Mouse (Mus musculus) ovary, postnatal 14 days (tissue): Measurements from ENCODE around the gene Cwc27.

ENCODE experiments used
- DNase-seq: peaks from one replicate; pipeline ENCODE4 v3.0.0; 2022; ENCODE audit warnings: low spot score

The Cwc27 gene

GRCm38 (mm10) chr13:104816635-104817571, at the start of gene Cwc27:
Gene Cwc27, minus strand, starts transcription at chr13:104817142.
- DNase-seq = peak; percentile 77

- DNase-seq = no peak
Measured at GRCm38 (mm10) chr13:104866726-104867125, 49.8 kb upstream of the Cwc27 start.

GRCm38 (mm10) chr13:104863127-104863979, 46.4 kb upstream of the Cwc27 start, which contains the start of gene Shisal2b:
Gene Shisal2b, minus strand, starts transcription at chr13:104863893.
- DNase-seq = peak; percentile 5

- no peak for DNase-seq
Measured at GRCm38 (mm10) chr13:104853645-104854044, 36.7 kb upstream of the Cwc27 start.

GRCm38 (mm10) chr13:104843295-104844089, 26.6 kb upstream of the Cwc27 start:
- no peak for DNase-seq

- no peak for DNase-seq
Measured at GRCm38 (mm10) chr13:104841937-104842336, 25.0 kb upstream of the Cwc27 start.

- DNase-seq = no peak
Measured at GRCm38 (mm10) chr13:104837628-104838027, 20.7 kb upstream of the Cwc27 start.

- DNase-seq = no peak
Measured at GRCm38 (mm10) chr13:104832811-104833210, 15.9 kb upstream of the Cwc27 start.

- DNase-seq = no peak
Measured at GRCm38 (mm10) chr13:104825470-104825869, 8.5 kb upstream of the Cwc27 start.

GRCm38 (mm10) chr13:104822411-104822838, 5.5 kb upstream of the Cwc27 start:
- DNase-seq = no peak

- no peak for DNase-seq
Measured at GRCm38 (mm10) chr13:104821908-104822307, 5.0 kb upstream of the Cwc27 start.

- DNase-seq = no peak
Measured at GRCm38 (mm10) chr13:104821192-104821591, 4.2 kb upstream of the Cwc27 start.

GRCm38 (mm10) chr13:104817696-104818095, 754 bp upstream of the Cwc27 start:
- no peak for DNase-seq

- peak; percentile 3 for DNase-seq
Measured at GRCm38 (mm10) chr13:104816270-104816634, 690 bp downstream of the Cwc27 start.

GRCm38 (mm10) chr13:104805681-104806080, 11.3 kb downstream of the Cwc27 start:
- DNase-seq = peak; percentile 8

- no peak for DNase-seq
Measured at GRCm38 (mm10) chr13:104799566-104800182, 17.3 kb downstream of the Cwc27 start.

GRCm38 (mm10) chr13:104799067-104799466, 17.9 kb downstream of the Cwc27 start:
- DNase-seq = no peak

GRCm38 (mm10) chr13:104794421-104794820, 22.5 kb downstream of the Cwc27 start:
- DNase-seq = no peak

GRCm38 (mm10) chr13:104792184-104792583, 24.8 kb downstream of the Cwc27 start, which contains the start of gene Srek1ip1:
Gene Srek1ip1, plus strand, starts transcription at chr13:104792484.
- no peak for DNase-seq

- peak; percentile 4 for DNase-seq
Measured at GRCm38 (mm10) chr13:104789663-104790062, 27.3 kb downstream of the Cwc27 start.

- DNase-seq = no peak
Measured at GRCm38 (mm10) chr13:104787260-104787659, 29.7 kb downstream of the Cwc27 start.
